Mouse (Mus musculus): ENCODE results near the gene Mlec.
"Not testable (repeated sequence)": the region's sequence is repeated elsewhere in the genome, so short reads cannot be mapped to it uniquely, and the experiment has no call there.

Mlec gene

DNA sequence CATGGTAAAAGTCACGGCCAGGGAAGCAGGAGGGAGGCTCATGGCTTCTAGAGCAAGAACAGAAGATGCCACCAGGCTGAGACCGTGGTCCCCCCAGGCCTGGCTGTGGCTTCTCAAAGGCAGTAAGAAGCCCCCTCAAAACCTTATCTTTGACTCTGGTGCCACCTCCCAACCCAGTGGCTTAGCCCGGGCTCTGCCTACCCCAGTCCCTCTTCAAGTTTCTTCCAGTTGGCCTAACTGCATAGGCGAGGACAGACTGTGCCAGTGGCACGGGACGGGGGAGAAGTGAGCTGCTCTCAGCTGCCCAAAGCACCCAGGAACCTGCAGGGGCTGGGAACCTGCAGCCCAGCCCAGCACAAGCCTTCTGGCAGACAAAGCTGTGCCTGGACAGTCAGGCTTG lies 33.3 kb downstream of the Mlec start:
- no peak for DNase-seq

DNA sequence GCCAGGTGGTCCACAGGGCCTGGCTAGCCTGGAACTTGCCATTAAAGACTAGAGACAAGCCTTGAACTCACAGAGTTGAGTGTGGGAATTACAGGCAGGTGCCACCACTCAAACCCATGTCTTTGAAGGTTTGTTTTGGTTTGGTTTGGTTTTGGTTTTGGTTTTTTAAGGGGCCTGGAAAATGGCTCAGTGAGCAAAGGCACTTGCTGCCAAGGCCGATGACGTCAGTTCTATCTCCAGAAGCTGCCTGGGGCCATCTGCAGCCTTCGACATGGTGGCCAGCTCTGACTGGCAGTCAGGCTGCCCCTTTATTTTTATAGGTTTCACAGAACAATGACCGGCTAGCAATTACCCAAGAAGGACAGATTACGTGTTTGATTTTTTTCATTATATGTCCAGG lies 37.0 kb downstream of the Mlec start:
- no peak for DNase-seq

DNA sequence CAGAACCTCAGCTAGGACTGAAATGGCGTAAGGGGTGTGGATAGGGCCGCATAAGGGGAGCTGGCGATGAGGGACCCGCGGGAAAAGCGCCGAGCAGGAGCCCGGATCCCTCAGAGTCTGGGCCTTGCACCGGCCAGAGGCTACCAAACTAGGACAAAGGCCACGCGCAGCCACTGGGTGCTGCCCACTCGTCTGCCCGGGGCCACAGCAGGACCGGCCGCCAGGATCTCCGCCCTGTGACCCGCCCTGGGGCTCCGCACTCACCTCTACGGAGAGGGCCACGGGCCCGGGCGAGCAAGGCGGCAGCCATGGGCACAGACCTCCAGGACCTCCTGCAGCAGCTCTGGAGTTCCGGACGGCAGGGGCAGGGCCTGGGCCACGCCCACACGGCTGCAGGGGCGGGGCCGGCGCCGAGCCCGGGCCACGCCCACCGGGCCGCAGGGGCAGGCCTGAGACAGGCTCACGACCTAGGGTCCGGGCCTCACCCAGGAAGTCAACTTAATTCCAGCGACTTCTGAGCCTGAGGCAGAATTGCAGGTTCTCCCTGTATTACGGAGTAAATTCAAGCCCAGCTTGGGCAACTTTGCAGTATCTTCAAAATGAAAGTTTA lies 38.9 kb downstream of the Mlec start, which contains the start of gene Acads:
Gene Acads, minus strand, starts transcription at position 386 of the 610 bp plus-strand sequence.
- DNase-seq = peak; percentile 93

DNA sequence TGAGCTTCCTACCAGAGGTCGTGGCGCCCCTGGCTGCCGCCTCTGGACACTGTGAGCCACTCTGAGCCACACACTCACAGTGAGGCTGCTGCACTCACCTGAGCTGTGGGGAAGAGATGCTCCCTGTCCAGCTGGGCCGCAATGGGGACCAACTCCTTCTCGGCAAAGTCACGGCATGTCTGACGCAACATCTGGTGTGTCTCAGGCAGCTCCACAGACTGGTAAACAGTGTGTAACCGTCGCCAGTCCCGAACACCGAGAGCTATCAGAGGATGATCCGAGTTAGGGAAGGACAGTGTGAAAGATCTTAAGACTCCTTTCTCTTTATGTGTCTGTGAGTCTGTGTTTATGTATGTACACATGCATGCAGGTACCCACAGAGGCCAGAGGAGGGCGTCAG lies 40.5 kb downstream of the Mlec start:
- no peak for DNase-seq

DNA sequence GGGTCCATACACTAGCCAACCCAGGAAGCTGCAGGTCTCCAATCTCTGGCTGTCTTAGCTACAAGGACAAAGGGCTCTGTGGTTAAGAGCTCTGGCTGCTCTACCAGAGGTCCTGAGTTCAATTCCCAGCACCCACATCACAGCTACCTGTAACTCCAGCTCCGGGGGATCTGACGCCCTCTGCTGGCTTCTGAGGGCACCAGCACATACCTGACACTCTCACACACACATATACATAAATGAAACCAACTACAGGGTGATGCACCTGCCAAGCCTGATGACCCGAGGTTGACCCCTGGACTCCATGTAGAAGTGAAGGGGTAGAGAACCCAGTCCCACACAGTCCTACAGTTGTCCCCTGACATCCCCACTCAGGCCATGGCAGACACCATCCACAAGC lies 41.6 kb downstream of the Mlec start:
- DNase-seq = no peak

DNA sequence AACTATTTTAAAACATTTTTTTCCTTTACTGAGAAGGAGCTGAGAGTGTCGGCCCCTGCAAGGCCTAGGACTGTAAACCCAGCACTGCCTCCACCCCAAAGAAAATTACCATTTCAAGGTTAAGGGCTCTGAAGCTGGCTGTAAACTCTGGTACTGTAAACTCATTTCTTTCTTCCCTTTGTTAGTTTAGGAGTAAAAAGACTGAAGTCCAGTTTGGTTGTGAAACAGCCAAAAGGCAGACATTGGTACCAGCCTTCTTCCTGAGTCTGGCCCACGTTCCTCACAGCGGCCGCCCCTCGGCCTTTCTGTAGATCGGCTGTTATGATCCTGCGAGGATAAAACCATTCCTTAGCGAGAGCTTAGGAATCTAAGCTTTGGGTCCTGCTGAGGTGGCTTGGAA lies 43.5 kb downstream of the Mlec start:
- DNase-seq = no peak

DNA sequence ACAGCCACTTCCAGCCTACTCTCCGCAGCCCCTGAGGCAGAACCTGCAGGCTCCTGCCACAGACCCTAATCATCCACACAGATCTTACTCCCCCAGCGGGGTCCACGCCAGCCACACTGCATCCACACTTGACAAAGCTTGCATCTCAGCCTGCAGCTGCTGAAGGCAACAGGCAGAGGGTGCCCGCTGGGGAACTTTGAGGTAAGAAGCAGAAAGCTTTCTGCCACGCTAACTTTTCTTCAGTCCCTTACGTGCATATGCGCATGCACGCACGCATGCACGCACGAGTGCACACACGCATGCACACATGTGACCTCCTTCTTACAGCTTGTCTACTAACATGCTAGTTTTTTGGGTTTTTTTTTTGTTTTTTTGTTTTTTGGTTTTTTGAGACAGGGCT lies 44.7 kb downstream of the Mlec start:
- DNase-seq = no peak

DNA sequence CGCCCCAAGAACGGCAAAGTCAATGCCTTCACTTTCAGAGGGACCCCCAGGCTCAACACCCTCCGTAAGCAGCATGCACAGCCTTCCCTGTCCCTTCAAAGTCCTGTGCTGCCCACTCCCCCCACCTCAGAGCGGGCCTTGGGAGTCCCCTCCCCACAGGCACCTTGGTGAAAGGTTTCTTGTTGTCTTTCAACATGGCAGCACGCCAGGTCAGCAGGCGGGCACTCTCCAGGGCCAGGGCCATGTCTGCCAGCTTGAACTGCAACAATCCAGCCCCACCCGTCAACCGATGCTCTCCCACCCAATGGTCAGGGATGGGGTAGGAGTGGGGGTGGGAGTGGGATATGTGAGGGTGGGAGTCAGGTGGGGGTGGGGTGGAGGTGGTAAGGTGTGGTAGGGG lies 46.8 kb downstream of the Mlec start:
- DNase-seq = no peak

DNA sequence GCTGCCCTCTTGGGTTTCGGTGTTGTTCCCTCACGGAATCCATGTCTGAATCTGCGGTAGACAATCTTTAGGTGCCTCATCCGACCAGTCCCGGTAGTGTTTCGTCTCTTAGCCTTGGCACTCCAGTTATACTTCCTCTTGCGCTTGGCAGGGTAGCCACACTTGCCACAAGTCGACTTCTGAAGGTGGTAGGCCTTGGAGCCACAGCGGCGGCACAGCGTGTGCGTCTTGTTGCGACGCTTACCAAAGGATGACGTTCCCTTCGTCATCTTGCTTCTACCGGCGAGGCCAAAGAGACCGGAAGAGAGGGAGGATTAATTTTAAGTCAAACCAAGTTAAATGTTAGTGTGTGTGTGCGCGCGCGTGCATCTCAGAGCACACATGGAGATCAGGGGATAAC lies 54.7 kb downstream of the Mlec start:
- DNase-seq = not testable (repeated sequence)

DNA sequence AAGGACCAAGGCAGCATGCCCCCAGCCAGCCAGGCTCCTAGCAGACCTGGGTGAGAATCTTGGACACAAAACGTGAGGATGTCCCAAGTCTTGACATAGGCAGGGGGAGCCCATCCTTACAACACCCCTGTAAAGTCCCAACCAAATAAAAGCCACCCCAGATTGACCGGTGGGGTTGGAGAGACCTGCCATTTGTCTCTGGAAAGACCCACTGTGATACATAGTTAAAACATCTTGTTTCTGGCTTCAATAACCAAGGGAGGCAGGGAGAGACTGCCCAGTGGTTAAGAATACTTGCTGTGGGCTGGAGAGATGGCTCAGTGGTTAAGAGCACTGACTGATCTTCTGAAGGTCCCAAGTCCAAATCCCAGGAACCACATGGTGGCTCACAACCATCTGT lies 55.7 kb downstream of the Mlec start:
- DNase-seq = no peak

DNA sequence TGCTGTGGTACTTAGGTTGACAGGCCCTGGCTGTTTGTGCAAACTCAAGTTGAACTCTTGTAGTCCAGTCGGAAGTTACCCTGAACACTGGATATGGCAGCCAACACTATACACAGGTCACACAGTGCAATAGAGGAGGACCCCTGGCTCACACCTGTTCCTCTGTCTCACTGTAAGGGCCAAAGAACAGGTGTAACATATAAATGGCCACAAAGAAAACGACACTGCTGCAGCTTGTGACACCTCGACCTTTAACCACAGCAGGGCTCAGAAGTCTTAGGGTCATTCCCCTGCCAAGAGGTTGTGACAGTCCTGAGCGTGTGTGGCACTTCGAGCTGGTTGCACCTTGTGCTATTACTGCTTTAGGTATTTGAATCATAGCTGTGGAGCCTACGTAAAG lies 57.5 kb downstream of the Mlec start:
- DNase-seq = no peak

DNA sequence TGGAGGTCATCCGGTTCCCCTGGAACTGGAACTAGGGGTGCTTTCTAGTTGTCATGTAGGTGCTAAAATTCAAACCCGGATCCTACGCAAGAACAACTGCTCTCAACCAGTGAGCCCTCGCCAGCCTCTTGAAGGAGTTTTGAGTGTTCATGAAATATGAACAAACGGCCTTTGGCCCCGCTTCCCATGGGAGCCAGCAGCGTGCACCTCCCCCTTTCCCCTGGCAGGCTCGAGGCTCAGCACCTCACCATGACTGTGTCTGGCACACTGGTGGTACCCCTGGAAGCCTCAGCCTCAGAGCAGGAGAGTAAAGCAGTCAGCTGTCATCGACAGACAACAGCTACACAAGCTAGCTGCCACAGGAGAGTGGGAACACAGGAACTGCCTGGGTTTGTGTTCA lies 58.0 kb downstream of the Mlec start:
- no peak for DNase-seq

DNA sequence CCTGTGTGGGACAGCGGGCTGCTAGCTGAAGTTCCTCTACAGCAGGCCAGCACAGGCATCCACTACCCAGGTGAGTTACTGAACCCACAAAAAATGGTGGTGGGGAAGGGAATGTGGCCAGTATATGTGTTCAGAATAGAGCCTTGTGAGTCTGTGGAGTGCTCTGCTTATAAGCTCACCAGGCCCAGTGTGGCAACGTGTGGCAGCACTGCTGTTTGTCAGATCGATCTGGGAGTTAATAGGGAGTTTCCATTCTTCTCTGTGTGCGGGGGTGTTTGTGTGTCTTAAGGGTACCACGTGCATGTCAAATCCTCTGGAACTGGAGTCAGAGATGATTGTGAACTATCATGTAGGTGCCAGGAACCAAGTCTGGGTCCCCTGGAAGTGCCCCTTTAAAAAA lies 58.4 kb downstream of the Mlec start:
- no peak for DNase-seq

DNA sequence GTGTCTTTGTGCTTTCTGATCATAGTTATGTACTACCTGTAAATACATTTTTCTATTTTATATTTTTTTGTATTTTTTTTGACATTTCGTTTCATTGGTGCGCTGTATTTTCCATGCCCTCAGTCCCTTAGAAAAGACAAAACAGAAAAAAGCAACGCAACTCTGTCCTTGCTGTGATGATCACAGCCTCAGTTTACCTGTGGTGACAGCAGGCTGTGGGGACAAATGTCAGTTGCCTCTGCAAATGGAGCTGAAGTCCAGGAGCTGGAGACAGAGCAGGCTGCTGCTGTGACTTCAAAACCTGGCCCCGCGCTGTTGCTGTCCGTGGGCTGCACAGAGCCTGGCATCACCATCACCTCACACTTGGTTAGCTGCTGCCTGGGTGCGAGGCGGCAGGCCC lies 59.8 kb downstream of the Mlec start, which contains the start of gene Gm10401:
Gene Gm10401, minus strand, starts transcription at position 101 of the 400 bp plus-strand sequence.
- no peak for DNase-seq
